Mouse (Mus musculus): ENCODE data around the gene Kif16b. TPM values are rescaled to one million over a fixed set of nuclear protein-coding genes. Genes with fewer than 3 reads are reported as not detected.
A peak's percentile ranks its signal among the peaks of the same experiment; 100 is the strongest.

The Kif16b gene
- total RNA-seq (2021) = 10 to 100 TPM; 33.3 to 46.1 TPM
- long read RNA-seq, experiment 1, full-length matches to known transcripts = 28 of 52 reads
- long read RNA-seq, experiment 1, partial matches to known transcripts = 11 of 52 reads
- long read RNA-seq, experiment 1, other reads (novel, unspliced or antisense) = 13 of 52 reads
- long read RNA-seq, experiment 2, full-length matches to known transcripts = 10 of 25 reads
- long read RNA-seq, experiment 2, partial matches to known transcripts = 8 of 25 reads
- long read RNA-seq, experiment 2, other reads (novel, unspliced or antisense) = 7 of 25 reads

DNA sequence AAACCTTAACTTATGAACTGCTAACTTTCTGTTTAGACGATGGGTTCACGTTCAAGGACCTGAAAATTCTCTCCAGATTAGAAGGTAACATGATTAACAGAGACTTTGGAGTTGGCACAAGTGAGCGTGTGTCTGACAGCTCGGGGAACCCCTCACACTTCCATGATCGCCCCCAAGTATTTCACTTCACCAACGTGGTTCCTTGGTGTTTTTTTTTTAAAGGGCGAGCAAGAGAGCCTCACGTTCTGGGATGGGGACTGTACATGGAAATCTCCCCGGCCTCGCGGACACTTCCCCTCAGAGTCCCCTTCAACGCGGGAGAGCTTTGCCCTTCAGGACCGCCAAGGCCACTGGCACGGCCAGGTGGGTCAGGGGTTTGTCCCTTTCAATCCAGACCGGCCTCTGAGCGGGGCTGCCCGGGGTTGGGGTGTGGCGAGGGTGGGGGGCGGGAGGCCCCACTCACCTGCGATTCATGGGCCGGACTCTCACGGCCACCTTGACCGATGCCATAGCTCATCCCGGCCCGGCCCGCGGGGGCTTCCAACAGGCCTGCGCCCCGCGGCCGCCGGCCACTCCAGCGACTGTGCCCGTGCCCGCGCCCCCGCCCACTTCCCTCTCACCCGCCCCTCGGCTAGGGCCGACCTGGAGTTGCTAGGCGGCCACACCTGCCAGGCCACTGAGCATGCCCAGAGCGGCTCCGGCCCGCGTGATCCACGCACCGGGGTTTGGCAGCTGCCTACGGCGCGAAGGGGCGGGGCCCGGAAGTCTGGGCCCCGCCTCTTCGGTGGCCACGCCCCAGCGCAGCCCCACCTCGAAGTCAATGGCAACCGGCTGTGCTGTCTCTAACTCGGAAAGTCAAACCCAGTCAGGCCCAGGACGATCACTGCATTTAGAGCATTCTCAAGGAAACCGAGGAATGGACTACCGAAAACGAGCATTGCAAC is at the start of gene Kif16b:
Gene Kif16b (minus strand): TSS at position 670 of the 944 bp plus-strand sequence.
- peak; percentile 93 for DNase-seq (ENCODE audit: low spot score)

DNA sequence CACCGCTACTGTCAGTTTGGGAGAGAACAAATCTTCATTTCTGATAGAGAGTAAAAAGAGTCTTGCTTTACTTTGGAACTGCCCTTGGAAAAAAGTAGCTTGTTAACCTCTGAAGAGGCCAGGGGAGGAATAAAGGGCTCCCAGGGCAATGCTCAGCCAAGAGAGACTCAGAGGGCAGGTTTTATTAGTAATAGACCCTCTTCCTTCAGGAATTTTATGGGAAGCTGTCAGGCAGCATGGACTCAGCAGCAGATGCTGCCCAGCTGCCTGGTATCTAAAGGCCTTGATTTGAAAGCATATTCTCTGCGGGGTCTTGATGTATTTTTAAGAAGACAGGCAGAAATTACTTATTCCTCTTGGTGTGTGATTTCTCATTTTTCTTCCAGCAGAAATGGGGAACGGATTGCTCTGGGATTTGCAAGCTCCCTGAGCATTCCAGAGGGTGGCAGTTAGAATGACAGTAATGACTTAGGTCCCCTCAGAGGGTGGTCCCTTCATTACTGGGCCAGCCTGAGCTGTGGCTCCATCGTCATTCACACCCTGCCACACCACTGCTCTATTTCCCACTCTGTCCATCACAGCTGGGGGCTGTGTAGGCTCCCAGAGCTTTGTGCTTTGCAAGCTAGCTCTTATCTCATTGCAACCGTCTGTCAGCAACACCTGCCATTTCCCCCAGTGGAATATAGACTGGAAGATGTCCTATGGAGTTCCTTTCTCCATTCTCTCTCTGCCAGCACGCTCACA is 39.7 kb upstream of the Kif16b start:
- DNase-seq (ENCODE audit: low spot score) = no peak

DNA sequence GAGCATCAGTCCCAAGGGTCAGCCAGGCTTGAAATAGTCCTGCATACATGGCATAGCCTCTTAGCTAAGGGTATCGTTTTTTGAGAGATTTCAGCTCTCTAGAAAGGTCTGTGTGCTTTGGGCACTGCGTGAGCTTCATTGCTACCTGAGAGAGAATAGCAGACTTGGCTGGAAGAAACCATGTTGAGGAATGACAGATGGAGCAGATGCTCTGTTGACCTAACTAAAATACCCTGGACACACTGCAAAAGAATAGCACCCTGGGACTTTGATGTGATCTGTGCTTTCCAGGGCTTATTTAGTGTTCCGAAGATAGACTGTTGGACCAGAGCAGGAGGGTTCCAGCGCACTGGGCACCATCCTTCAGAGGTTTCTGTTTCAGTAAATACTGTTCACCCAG is 29.1 kb upstream of the Kif16b start:
- DNase-seq (ENCODE audit: low spot score) = no peak

DNA sequence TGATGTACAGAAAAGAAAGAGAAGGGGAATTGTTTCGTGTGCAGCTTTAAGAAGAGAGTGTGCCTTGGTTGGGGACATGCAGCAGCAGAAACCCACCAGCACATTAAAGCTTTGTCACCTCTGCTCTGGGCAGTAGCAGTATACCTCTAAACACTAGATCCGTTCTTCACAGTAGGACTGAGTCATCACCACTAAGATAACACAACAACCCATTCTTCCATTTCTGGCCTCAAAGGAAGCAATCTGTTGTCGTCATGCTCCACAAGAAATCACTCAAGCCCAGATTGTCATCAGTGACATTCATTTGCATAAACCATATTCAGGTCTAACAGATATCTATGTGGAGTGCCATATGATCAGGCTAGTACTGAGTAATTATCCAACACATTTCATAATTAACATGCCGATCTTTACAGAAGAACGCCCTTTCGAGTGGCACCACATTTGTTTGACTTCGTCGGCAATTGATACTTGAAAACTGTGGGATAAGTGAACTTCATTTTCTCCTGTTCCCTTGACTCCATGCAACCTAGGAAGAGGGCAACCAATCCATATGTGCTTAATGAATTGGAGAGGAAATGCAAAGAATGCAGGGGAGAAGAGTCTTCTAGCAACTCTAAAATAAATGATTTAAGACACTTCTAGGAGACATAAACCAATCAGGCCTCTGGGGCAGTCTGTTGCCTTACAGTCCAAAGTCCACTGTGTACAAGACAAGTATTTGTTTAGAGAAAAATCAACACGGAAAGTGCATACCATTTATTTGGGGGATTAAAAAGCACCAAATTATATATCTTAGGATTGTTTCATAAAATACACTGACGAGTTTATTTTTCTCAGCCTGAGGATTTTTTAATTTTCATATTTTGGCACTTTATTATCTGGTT is 28.1 kb upstream of the Kif16b start:
- no peak for DNase-seq (ENCODE audit: low spot score)

GRCm38 (mm10) chr2:142910808-142911388 is 9.6 kb upstream of the Kif16b start:
- no peak for DNase-seq (ENCODE audit: low spot score)

GRCm38 (mm10) chr2:142909213-142909612 is 7.9 kb upstream of the Kif16b start:
- DNase-seq (ENCODE audit: low spot score) = no peak

GRCm38 (mm10) chr2:142907056-142907455 is 5.7 kb upstream of the Kif16b start:
- no peak for DNase-seq (ENCODE audit: low spot score)

DNA sequence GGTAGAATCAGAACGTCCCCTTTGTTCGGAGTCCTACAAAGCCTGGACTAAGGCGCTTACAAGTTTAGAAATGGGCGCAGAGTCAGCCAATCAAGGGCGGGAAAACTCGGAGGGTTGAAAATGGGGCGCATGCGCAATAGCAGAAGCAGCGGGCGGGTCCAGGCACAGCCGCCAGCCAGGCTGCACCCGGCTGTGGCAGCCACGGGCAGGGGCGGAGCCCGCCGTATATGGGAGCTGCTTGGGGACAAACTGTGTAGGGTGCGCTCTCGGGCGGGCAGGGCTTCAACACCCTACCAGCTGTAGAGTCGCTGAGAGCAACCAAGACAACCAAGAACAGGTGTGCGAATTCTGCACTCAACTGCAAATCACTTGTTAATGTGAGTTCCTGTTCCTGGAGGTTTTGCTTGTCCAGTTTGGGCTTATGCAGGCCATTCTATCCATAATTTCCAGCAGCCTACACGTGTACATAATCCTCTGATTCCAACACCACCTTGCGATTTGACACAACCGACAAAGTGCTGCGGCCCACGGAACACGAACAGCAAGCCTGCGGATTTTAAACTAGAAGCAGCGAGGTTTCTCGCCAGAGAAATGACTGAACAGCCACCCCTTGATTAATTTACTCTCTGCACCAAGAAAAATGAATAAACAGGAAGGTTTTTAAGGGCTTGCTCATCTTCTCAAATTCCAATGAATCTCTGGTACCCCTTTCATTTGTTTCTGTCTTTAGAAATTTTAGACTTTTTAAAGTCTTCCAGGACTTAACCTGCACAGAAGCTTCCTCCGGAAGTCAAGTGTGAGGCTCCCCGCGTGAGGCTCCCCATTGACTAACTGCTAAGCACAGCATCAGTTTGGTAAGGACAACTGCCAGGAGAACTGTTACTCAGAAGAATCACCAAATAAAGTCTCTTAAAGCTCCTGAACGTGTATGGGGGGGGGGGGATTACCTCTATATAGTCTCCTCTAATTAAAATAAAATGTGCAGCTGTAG is 1.9 kb upstream of the Kif16b start:
- DNase-seq (ENCODE audit: low spot score) = peak; percentile 96

- no peak for DNase-seq (ENCODE audit: low spot score)
Observed at GRCm38 (mm10) chr2:142900120-142900861, 1.0 kb downstream of the Kif16b start.

DNA sequence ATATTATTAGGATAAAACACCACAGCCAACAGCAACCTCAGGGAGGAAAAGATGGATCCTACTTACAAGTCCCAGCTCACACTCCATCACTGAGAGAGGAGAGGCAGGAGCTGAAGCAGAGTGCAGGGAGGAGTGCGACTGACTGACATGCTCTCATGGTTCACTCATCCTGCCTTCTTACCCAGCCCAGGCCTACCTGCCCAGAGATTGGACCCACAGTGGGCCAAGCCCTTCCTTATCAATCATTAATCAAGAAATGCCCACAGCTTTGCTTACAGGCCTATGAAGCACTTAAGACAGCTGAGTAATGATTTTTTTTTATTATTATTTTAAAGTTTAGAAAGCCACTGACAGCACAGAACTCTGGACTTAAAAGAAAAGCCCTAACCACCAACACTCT is 7.6 kb downstream of the Kif16b start:
- no peak for DNase-seq (ENCODE audit: low spot score)

- no peak for DNase-seq (ENCODE audit: low spot score)
Observed at GRCm38 (mm10) chr2:142891283-142891682, 10.0 kb downstream of the Kif16b start.

GRCm38 (mm10) chr2:142884456-142884855 is 16.9 kb downstream of the Kif16b start:
- no peak for DNase-seq (ENCODE audit: low spot score)

DNA sequence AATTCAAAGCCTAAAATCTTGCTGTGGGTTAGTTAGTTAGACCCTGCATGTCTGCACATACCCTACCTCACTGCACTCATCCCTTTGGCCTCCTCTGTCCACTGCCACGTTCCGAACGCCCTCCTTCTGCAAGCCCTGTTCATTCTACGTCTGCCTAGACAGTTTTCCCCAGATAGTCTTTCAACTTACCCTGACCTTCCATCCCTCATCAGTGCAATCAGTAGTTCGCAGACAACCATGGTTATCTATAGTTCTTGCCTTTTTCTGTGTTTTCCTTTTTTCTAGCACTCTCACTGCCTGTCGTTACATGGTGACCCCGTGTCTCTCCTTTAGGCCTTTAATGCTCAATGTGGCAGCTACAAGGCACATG is 17.7 kb downstream of the Kif16b start:
- DNase-seq (ENCODE audit: low spot score) = no peak

DNA sequence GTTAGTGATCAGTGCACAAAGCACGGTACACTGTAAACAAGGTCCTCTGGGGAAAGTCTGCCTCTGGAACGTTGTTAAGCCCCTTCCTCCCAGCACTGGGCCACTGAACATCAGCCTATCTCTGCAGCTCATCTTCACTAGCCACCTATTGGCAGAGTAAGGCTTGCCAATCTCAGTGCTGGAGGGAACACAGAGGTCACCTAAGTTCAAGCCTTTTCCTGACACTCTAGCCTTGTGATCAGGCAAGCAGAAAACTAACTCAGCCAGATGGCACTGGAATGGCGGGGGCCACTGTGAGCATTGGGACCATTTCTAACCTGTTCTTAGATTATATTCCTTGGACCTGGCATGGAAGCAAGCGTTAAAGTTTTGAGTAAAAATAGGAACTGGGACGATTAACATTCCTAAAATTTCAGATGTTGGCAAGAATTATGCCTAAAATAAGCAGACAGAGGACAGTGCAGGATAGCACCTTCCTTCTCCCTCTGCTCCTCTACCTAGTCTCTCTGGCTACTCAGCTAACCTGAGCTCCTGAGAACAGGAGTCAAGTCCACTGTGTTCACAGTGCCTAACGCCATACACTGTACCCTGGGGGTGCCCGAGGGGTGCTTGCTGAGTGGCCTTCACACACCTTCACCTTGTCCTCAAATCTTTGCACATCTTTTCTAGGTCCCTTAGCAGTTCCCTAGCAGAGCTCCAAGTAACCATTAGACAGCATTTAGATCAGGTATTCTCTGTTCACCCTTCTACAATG is 18.3 kb downstream of the Kif16b start:
- DNase-seq (ENCODE audit: low spot score) = peak; percentile 38

- DNase-seq (ENCODE audit: low spot score) = no peak
Observed at GRCm38 (mm10) chr2:142882466-142882865, 18.9 kb downstream of the Kif16b start.

- peak; percentile 54 for DNase-seq (ENCODE audit: low spot score)
Observed at GRCm38 (mm10) chr2:142881177-142881576, 20.2 kb downstream of the Kif16b start.

GRCm38 (mm10) chr2:142879257-142879818 is 22.0 kb downstream of the Kif16b start:
- peak; percentile 55 for DNase-seq (ENCODE audit: low spot score)
